Mouse (Mus musculus) bone marrow, adult 2 months (tissue): ENCODE measurements around the gene Adcy3.

ENCODE experiments used
- CTCF ChIP-seq: fragments of 200-500 bp; IDR thresholded peaks from 2 replicates; pipeline ENCODE4 v1.5.1; 2011; ENCODE audit warnings: low read length, control low read depth; ENCODE audit not compliant: control insufficient read depth, insufficient read depth
- POLR2A ChIP-seq: fragments of 200-500 bp; IDR thresholded peaks from 2 replicates; pipeline ENCODE4 v1.6.1; 2011; ENCODE audit warnings: low read depth, mild to moderate bottlenecking, control low read depth, low read length, borderline replicate concordance; ENCODE audit not compliant: control insufficient read depth

- TF ChIP-seq CTCF (no peak), POLR2A (no peak)
These were observed 45.9 kb downstream of the Adcy3 start for GRCm38 (mm10) chr12:4178839-4179238.
